Mouse (Mus musculus): ENCODE data around the gene Traf3ip2. TPM values are rescaled to one million over a fixed set of nuclear protein-coding genes. Genes with fewer than 3 reads are reported as not detected.

Gene Traf3ip2
- polyA plus RNA-seq, 1 experiment from 2014 or later: 14.8 TPM

- 81% methylated on average over 4 of the region's 4 CpGs for WGBS
- Histone ChIP-seq H3K27ac (replicated peaks) (peak overlapping the region; percentile 63; the same call in 1 of the 2 replicates), H3K27me3 (replicated peaks; ENCODE audit: low read depth, poor library complexity, severe bottlenecking) (no peaks in the 10 kb centered on the region), H3K9me3 (no peaks in the 10 kb centered on the region), H3K4me3 (no peak overlapping the region), H3K4me1 (peaks cover 49% of the 10 kb centered on the region), H3K36me3 (replicated peaks) (peaks cover 18% of the 10 kb centered on the region; the same call in 1 of the 2 replicates)
- no peak for DNase-seq (ENCODE audit: low spot score)
Observed at GRCm38 (mm10) chr10:39665071-39665502, 52.4 kb downstream of the Traf3ip2 start.

GRCm38 (mm10) chr10:39666027-39666426 lies 53.3 kb downstream of the Traf3ip2 start:
- Histone ChIP-seq H3K27me3 (replicated peaks; ENCODE audit: low read depth, poor library complexity, severe bottlenecking) (no peaks in the 10 kb centered on the region), H3K4me3 (no peak overlapping the region), H3K9me3 (no peaks in the 10 kb centered on the region), H3K4me1 (peaks cover 39% of the 10 kb centered on the region), H3K27ac (replicated peaks) (peak overlapping the region; percentile 63), H3K36me3 (replicated peaks) (peaks cover 24% of the 10 kb centered on the region; the same call in 1 of the 2 replicates)
- DNase-seq (ENCODE audit: low spot score): no peak
- WGBS: 34% methylated on average over 3 of the region's 3 CpGs

GRCm38 (mm10) chr10:39671451-39671850 lies 58.7 kb downstream of the Traf3ip2 start:
- peaks cover 49% of the 10 kb centered on the region for H3K4me1 ChIP-seq
- DNase-seq (ENCODE audit: low spot score): no peak
- H3K36me3 ChIP-seq (replicated peaks): peaks cover 10% of the 10 kb centered on the region; the same call in 1 of the 2 replicates
- H3K9me3 ChIP-seq: no peaks in the 10 kb centered on the region
- H3K27ac ChIP-seq (replicated peaks): peak overlapping the region; percentile 21; the same call in 1 of the 2 replicates
- WGBS: 73% methylated on average over 1 of the region's 1 CpGs
- H3K27me3 ChIP-seq (replicated peaks; ENCODE audit: low read depth, poor library complexity, severe bottlenecking): no peaks in the 10 kb centered on the region
- no peak overlapping the region for H3K4me3 ChIP-seq

GRCm38 (mm10) chr10:39672547-39673051 lies 59.9 kb downstream of the Traf3ip2 start:
- WGBS: 9% methylated on average over 4 of the region's 4 CpGs
- Histone ChIP-seq H3K9me3 (no peaks in the 10 kb centered on the region), H3K4me1 (peaks cover 48% of the 10 kb centered on the region), H3K4me3 (no peak overlapping the region), H3K36me3 (replicated peaks) (peaks cover 10% of the 10 kb centered on the region; the same call in 1 of the 2 replicates), H3K27ac (replicated peaks) (peak overlapping the region; percentile 77), H3K27me3 (replicated peaks; ENCODE audit: low read depth, poor library complexity, severe bottlenecking) (no peaks in the 10 kb centered on the region)
- DNase-seq (ENCODE audit: low spot score): peak; percentile 67

GRCm38 (mm10) chr10:39674106-39674505 lies 61.4 kb downstream of the Traf3ip2 start:
- peak overlapping the region; percentile 51; the same call in 1 of the 2 replicates for H3K27ac ChIP-seq (replicated peaks)
- H3K4me1 ChIP-seq: peaks cover 48% of the 10 kb centered on the region
- H3K36me3 ChIP-seq (replicated peaks): peaks cover 10% of the 10 kb centered on the region; the same call in 1 of the 2 replicates
- DNase-seq (ENCODE audit: low spot score): peak; percentile 69
- H3K27me3 ChIP-seq (replicated peaks; ENCODE audit: low read depth, poor library complexity, severe bottlenecking): no peaks in the 10 kb centered on the region
- no peak overlapping the region for H3K4me3 ChIP-seq
- 16% methylated on average over 3 of the region's 3 CpGs for WGBS
- H3K9me3 ChIP-seq: no peaks in the 10 kb centered on the region

- no peaks in the 10 kb centered on the region for H3K27me3 ChIP-seq (replicated peaks; ENCODE audit: low read depth, poor library complexity, severe bottlenecking)
- no peaks in the 10 kb centered on the region for H3K9me3 ChIP-seq
- H3K4me1 ChIP-seq: peaks cover 48% of the 10 kb centered on the region
- peak overlapping the region; percentile 75 for H3K27ac ChIP-seq (replicated peaks)
- H3K36me3 ChIP-seq (replicated peaks): peaks cover 9% of the 10 kb centered on the region; the same call in 1 of the 2 replicates
- no peak for DNase-seq (ENCODE audit: low spot score)
- 27% methylated on average over 3 of the region's 3 CpGs for WGBS
- no peak overlapping the region for H3K4me3 ChIP-seq
Observed at GRCm38 (mm10) chr10:39674766-39675165, 62.0 kb downstream of the Traf3ip2 start.

- Histone ChIP-seq H3K4me3 (no peak overlapping the region), H3K27me3 (replicated peaks; ENCODE audit: low read depth, poor library complexity, severe bottlenecking) (no peaks in the 10 kb centered on the region), H3K4me1 (peaks cover 30% of the 10 kb centered on the region), H3K36me3 (replicated peaks) (no peaks in the 10 kb centered on the region), H3K9me3 (no peaks in the 10 kb centered on the region), H3K27ac (replicated peaks) (no peak overlapping the region)
- WGBS: 87% methylated on average over 4 of the region's 4 CpGs
- DNase-seq (ENCODE audit: low spot score): no peak
Observed at GRCm38 (mm10) chr10:39678199-39678791, 65.6 kb downstream of the Traf3ip2 start.

GRCm38 (mm10) chr10:39681014-39681413 lies 68.3 kb downstream of the Traf3ip2 start:
- Histone ChIP-seq H3K9me3 (no peaks in the 10 kb centered on the region), H3K4me1 (peaks cover 8% of the 10 kb centered on the region), H3K36me3 (replicated peaks) (no peaks in the 10 kb centered on the region), H3K27ac (replicated peaks) (no peak overlapping the region), H3K27me3 (replicated peaks; ENCODE audit: low read depth, poor library complexity, severe bottlenecking) (no peaks in the 10 kb centered on the region), H3K4me3 (no peak overlapping the region)
- WGBS: 78% methylated on average over 4 of the region's 4 CpGs
- DNase-seq (ENCODE audit: low spot score): no peak

GRCm38 (mm10) chr10:39682556-39682955 lies 69.8 kb downstream of the Traf3ip2 start:
- Histone ChIP-seq H3K9me3 (no peaks in the 10 kb centered on the region), H3K27ac (replicated peaks) (no peak overlapping the region), H3K27me3 (replicated peaks; ENCODE audit: low read depth, poor library complexity, severe bottlenecking) (no peaks in the 10 kb centered on the region), H3K36me3 (replicated peaks) (no peaks in the 10 kb centered on the region; the same call in 1 of the 2 replicates), H3K4me3 (no peak overlapping the region), H3K4me1 (peaks cover 8% of the 10 kb centered on the region)
- no peak for DNase-seq (ENCODE audit: low spot score)
- 81% methylated on average over 2 of the region's 2 CpGs for WGBS

GRCm38 (mm10) chr10:39683481-39683880 lies 70.7 kb downstream of the Traf3ip2 start:
- 86% methylated on average over 2 of the region's 2 CpGs for WGBS

GRCm38 (mm10) chr10:39686811-39687210 lies 74.1 kb downstream of the Traf3ip2 start:
- Histone ChIP-seq H3K36me3 (replicated peaks) (no peaks in the 10 kb centered on the region; the same call in 1 of the 2 replicates), H3K4me1 (peaks cover 18% of the 10 kb centered on the region), H3K27ac (replicated peaks) (no peak overlapping the region), H3K9me3 (no peaks in the 10 kb centered on the region), H3K27me3 (replicated peaks; ENCODE audit: low read depth, poor library complexity, severe bottlenecking) (no peaks in the 10 kb centered on the region), H3K4me3 (no peak overlapping the region)
- no peak for DNase-seq (ENCODE audit: low spot score)
- 92% methylated on average over 4 of the region's 4 CpGs for WGBS

More at GRCm38 (mm10) chr10:39683481-39683880, 70.7 kb downstream of the Traf3ip2 start:
- no peaks in the 10 kb centered on the region for H3K27me3 ChIP-seq (replicated peaks; ENCODE audit: low read depth, poor library complexity, severe bottlenecking)
- no peaks in the 10 kb centered on the region for H3K9me3 ChIP-seq
- H3K4me3 ChIP-seq: no peak overlapping the region
- no peaks in the 10 kb centered on the region; the same call in 1 of the 2 replicates for H3K36me3 ChIP-seq (replicated peaks)
- DNase-seq (ENCODE audit: low spot score): no peak
- H3K4me1 ChIP-seq: peaks cover 8% of the 10 kb centered on the region
- no peak overlapping the region for H3K27ac ChIP-seq (replicated peaks)

GRCm38 (mm10) chr10:39687851-39688250 lies 75.1 kb downstream of the Traf3ip2 start:
- 89% methylated on average over 3 of the region's 3 CpGs for WGBS
- Histone ChIP-seq H3K4me3 (no peak overlapping the region), H3K9me3 (no peaks in the 10 kb centered on the region), H3K36me3 (replicated peaks) (no peaks in the 10 kb centered on the region; the same call in 1 of the 2 replicates), H3K4me1 (peaks cover 15% of the 10 kb centered on the region), H3K27me3 (replicated peaks; ENCODE audit: low read depth, poor library complexity, severe bottlenecking) (no peaks in the 10 kb centered on the region), H3K27ac (replicated peaks) (no peak overlapping the region)
- DNase-seq (ENCODE audit: low spot score): no peak
